Mouse (Mus musculus) midbrain, embryonic 10.5 days (tissue): ENCODE measurements around the gene Nav3. TPM values are rescaled to one million over a fixed set of nuclear protein-coding genes. Genes with fewer than 3 reads are reported as not detected.

Experiments used
- DNase-seq: peaks from one replicate; pipeline ENCODE4 v3.0.0-alpha.2; 2017; ENCODE audit warnings: low spot score
- H3K27ac ChIP-seq: fragments of 300-500 bp; sonication (generic); replicated peaks from 2 replicates; pipeline ENCODE4 v1.5.1; 2016; ENCODE audit warnings: mild to moderate bottlenecking
- H3K27me3 ChIP-seq: fragments of 300-500 bp; sonication (generic); 2 replicates; pipeline ENCODE4 v1.6.1; 2016; ENCODE audit warnings: low read depth, mild to moderate bottlenecking; ENCODE audit not compliant: poor library complexity, severe bottlenecking
- H3K36me3 ChIP-seq: fragments of 300-500 bp; sonication (generic); 2 replicates; pipeline ENCODE4 v1.6.1; 2016; ENCODE audit warnings: mild to moderate bottlenecking, moderate library complexity
- H3K4me1 ChIP-seq: fragments of 300-500 bp; sonication (generic); 2 replicates; pipeline ENCODE4 v1.6.1; 2016
- H3K4me3 ChIP-seq: fragments of 300-500 bp; sonication (generic); 2 replicates; pipeline ENCODE4 v1.5.1; 2016; ENCODE audit warnings: mild to moderate bottlenecking, moderate library complexity
- H3K9me3 ChIP-seq: fragments of 300-500 bp; sonication (generic); replicated peaks from 2 replicates; pipeline ENCODE4 v1.6.1; 2016; ENCODE audit warnings: mild to moderate bottlenecking
- WGBS: fragments of 180-500 bp; shearing (Covaris S2); methylation state at CpG from one replicate; pipeline ENCODE4 v1.1.7; 2016; 5-methylcytosine and 5-hydroxymethylcytosine counted together
- polyA plus RNA-seq: library from polyadenylated mRNA; unstranded; fragments of >200 nt; fragmentation: Nextera tagmentation; extraction: Ambion mirVana; gene quantifications from 2 replicates; pipeline ENCODE4 v1.2.1, GENCODE M21; 2016

Nav3 gene
- polyA plus RNA-seq, 1 experiment from 2014 or later: 3.4 TPM

DNA sequence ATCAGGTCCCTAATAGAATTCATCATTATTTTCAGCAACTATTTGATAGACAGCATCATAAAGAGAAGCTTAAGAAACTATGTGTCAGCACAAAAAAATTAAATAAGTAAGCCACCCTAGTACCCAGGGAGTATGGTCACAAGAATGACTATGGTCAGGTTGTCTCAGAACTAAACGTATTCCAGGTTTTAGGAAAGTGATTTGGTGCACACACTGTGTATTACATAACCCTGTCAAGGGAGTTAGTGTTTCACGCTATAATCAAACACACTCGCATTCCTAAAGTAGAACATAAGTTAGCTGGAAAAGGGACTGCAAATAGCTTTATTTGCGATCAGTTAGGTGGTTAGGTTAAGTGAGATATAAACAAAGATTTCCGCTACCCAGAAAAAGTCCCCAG, 126.0 kb downstream of the Nav3 start:
- no peaks in the 10 kb centered on the region for H3K27me3 ChIP-seq
- DNase-seq: no peak
- H3K9me3 ChIP-seq: no peaks in the 10 kb centered on the region
- H3K36me3 ChIP-seq: no peaks in the 10 kb centered on the region
- no peaks in the 10 kb centered on the region for H3K4me1 ChIP-seq
- WGBS: 92% methylated on average over 5 of the region's 5 CpGs
- H3K4me3 ChIP-seq: no peak overlapping the region
- H3K27ac ChIP-seq: no peak overlapping the region

DNA sequence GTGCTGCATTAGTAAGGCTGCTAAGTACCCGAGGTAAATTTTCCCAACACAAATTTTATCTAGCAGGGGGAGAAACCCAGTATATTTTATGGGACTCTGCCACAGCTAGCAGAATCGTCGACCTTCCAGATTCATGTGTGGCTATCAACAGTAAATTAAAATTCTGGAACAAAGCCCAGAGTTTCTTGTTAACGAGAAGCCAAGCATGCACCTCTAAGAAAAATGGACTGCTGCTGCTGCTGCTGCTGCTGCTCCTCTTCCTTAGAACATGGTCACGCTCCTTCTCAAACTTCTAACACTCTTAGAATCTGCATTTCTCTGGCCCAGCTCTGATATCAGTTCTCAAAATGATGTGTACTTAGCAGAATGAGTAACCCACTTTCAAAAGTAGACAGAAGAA, 126.4 kb downstream of the Nav3 start:
- DNase-seq: no peak
- H3K27me3 ChIP-seq: no peaks in the 10 kb centered on the region
- no peaks in the 10 kb centered on the region for H3K4me1 ChIP-seq
- H3K36me3 ChIP-seq: no peaks in the 10 kb centered on the region
- WGBS: 87% methylated on average over 5 of the region's 5 CpGs
- H3K9me3 ChIP-seq: no peaks in the 10 kb centered on the region
- H3K4me3 ChIP-seq: no peak overlapping the region
- H3K27ac ChIP-seq: no peak overlapping the region

DNA sequence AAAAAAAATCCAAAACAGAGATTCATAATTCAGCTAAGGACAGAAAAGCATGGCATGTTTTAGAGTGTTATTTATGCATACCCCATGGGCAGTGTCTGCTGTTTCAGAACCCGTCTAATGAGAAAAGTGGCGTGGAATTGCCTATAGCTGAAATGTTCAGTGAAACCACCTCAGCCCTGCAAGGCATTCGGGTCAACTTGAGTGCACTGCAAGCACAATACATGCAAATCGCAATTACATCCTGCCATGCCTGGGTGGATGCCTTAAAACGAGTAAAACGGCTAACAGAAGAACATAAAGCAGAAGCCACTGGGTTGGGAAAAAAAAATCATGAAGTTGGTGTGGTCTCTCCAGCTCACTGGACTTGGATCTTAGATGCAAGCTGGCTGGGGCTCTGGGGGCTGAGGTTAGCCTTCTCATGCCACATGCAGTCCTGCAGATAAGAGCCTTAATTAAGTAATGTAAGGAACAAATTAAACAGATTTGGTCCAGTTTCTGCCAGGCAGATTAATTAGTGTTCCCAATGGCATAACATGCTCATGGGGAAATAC, 133.8 kb downstream of the Nav3 start:
- Histone ChIP-seq H3K27ac (no peak overlapping the region), H3K36me3 (no peaks in the 10 kb centered on the region), H3K27me3 (no peaks in the 10 kb centered on the region), H3K4me3 (no peak overlapping the region), H3K9me3 (no peaks in the 10 kb centered on the region), H3K4me1 (no peaks in the 10 kb centered on the region)
- 78% methylated on average over 6 of the region's 6 CpGs for WGBS
- no peak for DNase-seq

DNA sequence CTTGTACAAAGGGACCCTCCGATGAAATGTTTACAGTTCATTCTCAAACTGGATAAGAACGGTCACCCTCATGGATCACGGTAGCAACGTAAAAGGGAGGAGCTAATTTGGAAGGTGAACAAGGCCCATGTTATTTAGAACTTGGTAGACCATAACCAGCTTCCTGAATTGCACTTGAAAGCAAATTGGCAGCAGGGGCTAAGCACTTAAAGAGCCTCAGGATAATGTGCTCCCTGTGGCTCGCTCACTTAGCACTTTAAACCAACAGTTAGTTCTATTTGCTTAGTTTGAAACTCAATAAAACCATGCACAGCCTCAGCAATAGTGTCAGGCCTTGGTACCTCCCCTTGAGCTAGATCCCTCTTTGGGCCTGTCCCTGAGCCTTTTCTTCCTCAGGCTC, 138.7 kb downstream of the Nav3 start:
- peaks cover 6% of the 10 kb centered on the region; the same call in 1 of the 2 replicates for H3K9me3 ChIP-seq
- no peaks in the 10 kb centered on the region for H3K27me3 ChIP-seq
- H3K4me3 ChIP-seq: no peak overlapping the region
- DNase-seq: no peak
- no peaks in the 10 kb centered on the region for H3K36me3 ChIP-seq
- no peak overlapping the region for H3K27ac ChIP-seq
- H3K4me1 ChIP-seq: 0 out of 2 replicates have a peak, but pooled peaks cover 2% of the 10 kb centered on the region
- 79% methylated on average over 5 of the region's 5 CpGs for WGBS

DNA sequence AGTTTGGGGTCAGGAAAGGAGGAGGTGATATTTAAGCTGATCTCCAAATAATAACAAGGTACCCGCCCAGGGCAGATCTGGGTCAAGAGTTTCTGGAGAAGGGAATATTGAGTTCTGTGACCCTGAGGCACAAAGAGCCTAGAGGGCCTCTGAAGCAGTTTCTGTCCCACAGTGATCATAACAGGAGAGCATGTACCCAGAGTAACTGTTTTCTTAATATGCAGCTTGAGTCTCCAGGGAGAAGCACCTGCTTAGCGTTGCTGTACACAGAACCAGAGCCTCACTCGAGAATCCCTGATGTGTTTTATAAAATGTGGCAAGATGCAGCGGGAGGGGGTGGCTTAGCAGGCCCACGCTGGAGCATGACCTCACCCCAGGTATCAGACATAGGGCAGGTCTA, 141.5 kb downstream of the Nav3 start:
- Histone ChIP-seq H3K9me3 (peaks cover 6% of the 10 kb centered on the region; the same call in 1 of the 2 replicates), H3K27me3 (no peaks in the 10 kb centered on the region), H3K27ac (no peak overlapping the region), H3K4me3 (no peak overlapping the region), H3K36me3 (no peaks in the 10 kb centered on the region), H3K4me1 (0 out of 2 replicates have a peak, but pooled peaks cover 2% of the 10 kb centered on the region)
- WGBS: 63% methylated on average over 5 of the region's 5 CpGs
- no peak for DNase-seq

- no peaks in the 10 kb centered on the region for H3K27me3 ChIP-seq
- 0 out of 2 replicates have a peak, but pooled peaks cover 2% of the 10 kb centered on the region for H3K4me1 ChIP-seq
- no peaks in the 10 kb centered on the region for H3K36me3 ChIP-seq
- DNase-seq: no peak
- peaks cover 6% of the 10 kb centered on the region; the same call in 1 of the 2 replicates for H3K9me3 ChIP-seq
- WGBS: 90% methylated on average over 7 of the region's 7 CpGs
- no peak overlapping the region for H3K27ac ChIP-seq
- H3K4me3 ChIP-seq: no peak overlapping the region
Observed at GRCm38 (mm10) chr10:110313959-110314358, 142.0 kb downstream of the Nav3 start.

DNA sequence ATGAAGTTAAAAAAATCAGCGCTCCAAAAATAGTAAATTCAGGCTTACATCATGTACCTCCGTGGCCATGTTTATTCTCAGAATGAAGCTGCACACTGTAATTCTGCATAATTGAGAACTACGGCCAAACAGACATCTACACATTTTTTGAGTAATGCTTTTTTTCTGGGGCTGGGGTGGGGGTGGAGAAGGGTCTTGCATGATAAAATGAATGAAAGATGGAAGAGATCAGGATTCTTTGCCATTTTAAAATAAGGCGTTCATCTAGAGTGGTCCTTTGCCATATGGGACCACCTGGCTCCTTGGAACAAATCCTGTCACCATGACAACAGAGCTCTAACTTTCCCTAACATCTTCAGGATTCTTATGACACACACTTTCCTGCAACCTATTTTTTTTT, 146.5 kb downstream of the Nav3 start:
- no peak overlapping the region for H3K27ac ChIP-seq

DNA sequence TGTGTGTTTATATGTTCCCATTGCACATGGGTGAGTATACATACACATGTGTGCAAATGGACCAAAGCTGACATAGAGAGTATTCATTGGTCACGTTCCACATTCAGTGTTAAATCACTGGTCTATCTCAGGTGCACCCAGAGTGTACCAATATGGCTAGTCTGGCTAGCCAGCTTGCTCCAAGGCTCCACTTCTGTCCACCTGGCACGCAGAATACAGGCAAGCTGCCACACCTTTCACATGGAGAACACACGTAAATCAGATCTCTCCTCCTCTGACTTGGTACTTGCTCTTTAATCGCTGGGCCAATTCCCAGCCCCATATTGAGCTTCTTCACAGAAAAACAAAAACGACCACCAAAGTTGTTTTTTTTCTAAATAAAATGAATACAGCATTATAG, 150.4 kb downstream of the Nav3 start:
- 87% methylated on average over 5 of the region's 5 CpGs for WGBS
- Histone ChIP-seq H3K27ac (no peak overlapping the region), H3K9me3 (no peaks in the 10 kb centered on the region), H3K4me3 (no peak overlapping the region), H3K4me1 (no peaks in the 10 kb centered on the region), H3K27me3 (no peaks in the 10 kb centered on the region), H3K36me3 (no peaks in the 10 kb centered on the region)
- no peak for DNase-seq

More for the DNA sequence above, 146.5 kb downstream of the Nav3 start:
- Histone ChIP-seq H3K9me3 (peaks cover 6% of the 10 kb centered on the region; the same call in 1 of the 2 replicates), H3K4me3 (no peak overlapping the region), H3K4me1 (no peaks in the 10 kb centered on the region), H3K36me3 (no peaks in the 10 kb centered on the region), H3K27me3 (no peaks in the 10 kb centered on the region)
- WGBS: 93% methylated on average over 4 of the region's 4 CpGs
- DNase-seq: no peak

DNA sequence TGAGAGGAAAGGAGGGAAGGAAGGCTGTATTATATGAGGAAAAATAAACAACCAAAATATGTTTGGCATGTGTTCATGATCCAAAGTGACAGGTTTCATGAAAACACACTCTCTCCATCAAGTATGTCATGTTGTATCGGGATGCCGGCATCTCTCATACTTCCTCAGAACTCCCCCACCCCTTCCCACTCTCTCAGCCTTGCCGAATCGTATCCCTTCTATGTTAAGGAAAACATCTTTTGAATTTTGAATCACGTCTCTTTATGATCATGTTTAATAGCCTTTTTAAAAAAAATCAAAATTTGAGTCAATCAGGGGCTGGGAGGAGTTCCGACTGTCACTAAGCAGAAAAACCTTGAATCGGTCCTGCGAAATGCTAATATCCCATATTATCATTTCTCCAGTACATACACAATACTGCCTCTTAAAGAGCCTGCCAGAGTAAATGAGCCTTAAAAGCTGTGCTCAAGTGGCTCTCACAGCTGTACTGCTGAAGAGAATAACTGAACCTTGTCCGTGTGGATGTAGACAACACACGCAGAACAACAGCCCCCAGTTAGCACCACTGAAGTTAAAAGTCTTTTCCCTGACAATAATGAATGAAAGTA, 165.9 kb downstream of the Nav3 start:
- no peak for DNase-seq
- Histone ChIP-seq H3K27me3 (no peaks in the 10 kb centered on the region), H3K36me3 (no peaks in the 10 kb centered on the region), H3K9me3 (no peaks in the 10 kb centered on the region), H3K4me3 (no peak overlapping the region), H3K4me1 (no peaks in the 10 kb centered on the region), H3K27ac (no peak overlapping the region)
- 94% methylated on average over 10 of the region's 10 CpGs for WGBS

- Histone ChIP-seq H3K36me3 (no peaks in the 10 kb centered on the region), H3K4me3 (no peak overlapping the region), H3K9me3 (no peaks in the 10 kb centered on the region), H3K27ac (no peak overlapping the region), H3K4me1 (no peaks in the 10 kb centered on the region), H3K27me3 (no peaks in the 10 kb centered on the region)
- DNase-seq: no peak
- WGBS: 85% methylated on average over 3 of the region's 3 CpGs
Observed at GRCm38 (mm10) chr10:110283879-110284278, 172.1 kb downstream of the Nav3 start.

GRCm38 (mm10) chr10:110272818-110273217, 183.2 kb downstream of the Nav3 start:
- Histone ChIP-seq H3K9me3 (no peaks in the 10 kb centered on the region), H3K4me3 (no peak overlapping the region), H3K36me3 (no peaks in the 10 kb centered on the region), H3K27ac (no peak overlapping the region), H3K27me3 (no peaks in the 10 kb centered on the region), H3K4me1 (no peaks in the 10 kb centered on the region)
- WGBS: 98% methylated on average over 2 of the region's 2 CpGs
- no peak for DNase-seq

GRCm38 (mm10) chr10:110270561-110270960, 185.4 kb downstream of the Nav3 start:
- no peak for DNase-seq
- H3K27ac ChIP-seq: no peak overlapping the region
- 87% methylated on average over 1 of the region's 1 CpGs for WGBS
- H3K9me3 ChIP-seq: no peaks in the 10 kb centered on the region
- H3K36me3 ChIP-seq: no peaks in the 10 kb centered on the region
- no peak overlapping the region for H3K4me3 ChIP-seq
- no peaks in the 10 kb centered on the region for H3K4me1 ChIP-seq
- H3K27me3 ChIP-seq: no peaks in the 10 kb centered on the region

GRCm38 (mm10) chr10:110242128-110242561, 213.9 kb downstream of the Nav3 start:
- H3K27ac ChIP-seq: no peak overlapping the region

More at GRCm38 (mm10) chr10:110242128-110242561, 213.9 kb downstream of the Nav3 start:
- peaks cover 8% of the 10 kb centered on the region for H3K4me1 ChIP-seq
- no peak overlapping the region for H3K4me3 ChIP-seq
- H3K36me3 ChIP-seq: no peaks in the 10 kb centered on the region
- no peaks in the 10 kb centered on the region for H3K27me3 ChIP-seq
- WGBS: 66% methylated on average over 3 of the region's 3 CpGs
- DNase-seq: peak; percentile 13
- no peaks in the 10 kb centered on the region for H3K9me3 ChIP-seq
